Mouse (Mus musculus) C2C12 (cell line): Measurements from ENCODE around the gene Igsf21.

Experiments
- CTCF ChIP-seq: IDR thresholded peaks from one replicate; pipeline ENCODE4 v1.5.1; 2011; ENCODE audit not compliant: control insufficient read depth, insufficient read depth, insufficient read length
- USF1 ChIP-seq: IDR thresholded peaks from one replicate; pipeline ENCODE4 v1.6.1; 2011; ENCODE audit warnings: low read depth, mild to moderate bottlenecking, control low read depth, moderate library complexity

DNA sequence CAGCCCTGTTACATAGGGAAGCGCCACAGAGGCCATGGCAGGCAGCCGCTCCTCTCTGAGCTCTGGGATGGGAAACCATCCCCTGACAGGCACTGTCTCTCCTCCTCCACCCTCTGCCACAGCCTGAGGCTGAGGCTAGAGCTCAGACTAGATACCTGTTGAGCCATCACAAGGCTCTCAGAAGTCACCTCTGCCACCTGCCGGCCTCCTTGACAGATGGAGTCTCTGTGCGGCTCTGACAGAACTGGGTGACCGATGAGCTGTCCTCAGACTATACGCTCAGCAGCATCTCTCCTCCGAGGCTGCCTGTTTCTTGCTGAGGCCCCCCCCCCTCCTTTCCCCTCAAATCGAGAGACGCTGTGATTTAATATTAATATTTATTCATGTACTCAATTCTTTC is 49.9 kb downstream of the Igsf21 start:
- no peak for TF ChIP-seq CTCF
- no peak for TF ChIP-seq USF1
